ENCODE assay signal across 19 mouse cellular contexts in genomic region chr2:136745327-136745994, GRCm38 (mm10). TPM values are rescaled to one million over a fixed set of nuclear protein-coding genes. Genes with fewer than 3 reads are reported as not detected.
DNase-seq lines count a peak whose midpoint lies in the region; ATAC-seq lines count a peak whose summit lies in the region.
"Had no signal": no experiment of that assay in that cellular context is flagged by ENCODE, and none has a peak within 500 bp of the region (broad histone marks: within the 10 kb centered on the region; RNA-seq: fewer than 3 reads in every experiment).

No protein-coding gene starts in this region.

- WGBS in forebrain, embryonic 13.5 days: 34% methylated on average over 7 of the region's 7 CpGs
- WGBS in forebrain, embryonic 11.5 days: 44% methylated on average over 7 of the region's 7 CpGs
- WGBS in midbrain, embryonic 10.5 days: 71% methylated on average over 7 of the region's 7 CpGs
- 53% methylated on average over 7 of the region's 7 CpGs for WGBS in midbrain, embryonic 16.5 days
- WGBS in hindbrain, embryonic 15.5 days: 56% methylated on average over 7 of the region's 7 CpGs
- WGBS in neural tube, embryonic 15.5 days: 45% methylated on average over 7 of the region's 7 CpGs

- 0 out of 2 replicates have a peak, but pooled peaks have one; percentile 25 for ATAC-seq in forebrain, embryonic 13.5 days
- ATAC-seq in forebrain, embryonic 11.5 days (replicated peaks; ENCODE audit: low FRiP score): no peak
- no peak for ATAC-seq in midbrain, embryonic 16.5 days
- ATAC-seq in hindbrain, embryonic 15.5 days (ENCODE audit: low FRiP score, low read depth): no peak
- no peak for ATAC-seq in neural tube, embryonic 15.5 days (ENCODE audit: low FRiP score)
- ATAC-seq: CD4-positive, CD25-positive, alpha-beta regulatory T cell, adult 4 months; inflammation-experienced regulatory T-cells, adult 6 months; liver, embryonic 12.5 days; Patski had no signal

- H3K4me2 ChIP-seq in forebrain, embryonic 13.5 days: no peak overlapping the region
- no peak overlapping the region for H3K4me2 ChIP-seq in forebrain, embryonic 11.5 days (ENCODE audit: low read depth, low read length, severe bottlenecking)
- H3K4me2 ChIP-seq in midbrain, embryonic 16.5 days (ENCODE audit: low read length): no peak overlapping the region
- no peak overlapping the region for H3K4me2 ChIP-seq in hindbrain, embryonic 15.5 days
- no peak overlapping the region for H3K4me2 ChIP-seq in neural tube, embryonic 15.5 days
- H3K4me2 ChIP-seq: embryonic facial prominence, embryonic 13.5 days; heart, embryonic 12.5 days; limb, embryonic 12.5 days; liver, embryonic 12.5 days had no signal

- H3K4me3 ChIP-seq in forebrain, embryonic 13.5 days: no peak overlapping the region
- no peak overlapping the region for H3K4me3 ChIP-seq in forebrain, embryonic 11.5 days (ENCODE audit: low read depth, low read length)
- no peak overlapping the region for H3K4me3 ChIP-seq in midbrain, embryonic 10.5 days
- H3K4me3 ChIP-seq in midbrain, embryonic 16.5 days (ENCODE audit: low read depth, low read length): no peak overlapping the region
- no peak overlapping the region for H3K4me3 ChIP-seq in hindbrain, embryonic 15.5 days
- H3K4me3 ChIP-seq in neural tube, embryonic 15.5 days (replicated peaks): no peak overlapping the region
- H3K4me3 ChIP-seq: embryonic facial prominence, embryonic 13.5 days; heart, embryonic 12.5 days; limb, embryonic 12.5 days; liver, embryonic 12.5 days had no signal

- no peaks in the 10 kb centered on the region for H3K36me3 ChIP-seq in forebrain, embryonic 13.5 days (ENCODE audit: poor library complexity, severe bottlenecking)
- no peaks in the 10 kb centered on the region for H3K36me3 ChIP-seq in forebrain, embryonic 11.5 days (ENCODE audit: control insufficient read depth, insufficient read depth, low read length)
- H3K36me3 ChIP-seq in midbrain, embryonic 10.5 days: no peaks in the 10 kb centered on the region
- H3K36me3 ChIP-seq in midbrain, embryonic 16.5 days (ENCODE audit: control insufficient read depth, insufficient read depth, low read length): no peaks in the 10 kb centered on the region
- no peaks in the 10 kb centered on the region for H3K36me3 ChIP-seq in hindbrain, embryonic 15.5 days
- H3K36me3 ChIP-seq in neural tube, embryonic 15.5 days: no peaks in the 10 kb centered on the region
- H3K36me3 ChIP-seq: embryonic facial prominence, embryonic 13.5 days; heart, embryonic 12.5 days; limb, embryonic 12.5 days; liver, embryonic 12.5 days had no signal

- H3K27ac ChIP-seq in forebrain, embryonic 13.5 days: peak overlapping the region; percentile 64
- H3K27ac ChIP-seq in forebrain, embryonic 11.5 days (ENCODE audit: low read depth, low read length): no peak overlapping the region
- H3K27ac ChIP-seq in midbrain, embryonic 10.5 days (replicated peaks): peak overlapping the region; percentile 63
- no peak overlapping the region for H3K27ac ChIP-seq in midbrain, embryonic 16.5 days (ENCODE audit: low read length)
- peak overlapping the region; percentile 20; the same call in 1 of the 2 replicates for H3K27ac ChIP-seq in hindbrain, embryonic 15.5 days (replicated peaks)
- 0 out of 2 replicates have a peak overlapping the region, but pooled peaks have one; percentile 51 for H3K27ac ChIP-seq in neural tube, embryonic 15.5 days (replicated peaks)
- H3K27ac ChIP-seq: embryonic facial prominence, embryonic 13.5 days; limb, embryonic 12.5 days; liver, embryonic 12.5 days had no signal

- H3K9me3 ChIP-seq in forebrain, embryonic 13.5 days (replicated peaks): no peaks in the 10 kb centered on the region
- H3K9me3 ChIP-seq in forebrain, embryonic 11.5 days (ENCODE audit: control insufficient read depth, low read length): no peaks in the 10 kb centered on the region
- H3K9me3 ChIP-seq in midbrain, embryonic 10.5 days (replicated peaks): no peaks in the 10 kb centered on the region
- no peaks in the 10 kb centered on the region for H3K9me3 ChIP-seq in midbrain, embryonic 16.5 days (replicated peaks; ENCODE audit: control insufficient read depth, low read length, poor library complexity, severe bottlenecking)
- H3K9me3 ChIP-seq in hindbrain, embryonic 15.5 days: no peaks in the 10 kb centered on the region
- H3K9me3 ChIP-seq in neural tube, embryonic 15.5 days (replicated peaks): no peaks in the 10 kb centered on the region
- H3K9me3 ChIP-seq: embryonic facial prominence, embryonic 13.5 days; heart, embryonic 12.5 days; limb, embryonic 12.5 days; liver, embryonic 12.5 days had no signal

- H3K27me3 ChIP-seq in forebrain, embryonic 13.5 days: peaks cover 2% of the 10 kb centered on the region; the same call in 1 of the 2 replicates
- H3K27me3 ChIP-seq in forebrain, embryonic 11.5 days (ENCODE audit: control insufficient read depth, insufficient read depth, low read length): no peaks in the 10 kb centered on the region
- no peaks in the 10 kb centered on the region for H3K27me3 ChIP-seq in midbrain, embryonic 10.5 days (ENCODE audit: low read depth, poor library complexity, severe bottlenecking)
- no peaks in the 10 kb centered on the region for H3K27me3 ChIP-seq in midbrain, embryonic 16.5 days (ENCODE audit: control insufficient read depth, insufficient read depth, low read depth, low read length)
- H3K27me3 ChIP-seq in hindbrain, embryonic 15.5 days: no peaks in the 10 kb centered on the region
- no peaks in the 10 kb centered on the region for H3K27me3 ChIP-seq in neural tube, embryonic 15.5 days (replicated peaks)
- H3K27me3 ChIP-seq: embryonic facial prominence, embryonic 13.5 days; heart, embryonic 12.5 days; limb, embryonic 12.5 days; liver, embryonic 12.5 days had no signal

- H3K9ac ChIP-seq in forebrain, embryonic 13.5 days: no peak overlapping the region
- H3K9ac ChIP-seq in forebrain, embryonic 11.5 days (ENCODE audit: low read length): no peak overlapping the region
- no peak overlapping the region for H3K9ac ChIP-seq in midbrain, embryonic 16.5 days (ENCODE audit: low read depth, low read length)
- H3K9ac ChIP-seq in hindbrain, embryonic 15.5 days: no peak overlapping the region
- no peak overlapping the region for H3K9ac ChIP-seq in neural tube, embryonic 15.5 days (replicated peaks)
- H3K9ac ChIP-seq: embryonic facial prominence, embryonic 13.5 days; heart, embryonic 12.5 days; limb, embryonic 12.5 days; liver, embryonic 12.5 days had no signal

- no peak for DNase-seq in forebrain, embryonic 11.5 days (ENCODE audit: low spot score)
- DNase-seq in midbrain, embryonic 10.5 days (ENCODE audit: low spot score): no peak
- DNase-seq in frontal cortex, postnatal 10 days (ENCODE audit: low spot score in 2 of 2): no peak
- DNase-seq: adrenal gland, adult 8-10 months; heart, postnatal 14 days; lung, adult 2 months; lung, postnatal 4 days; thymus, postnatal 25 days had no signal

- peaks cover 15% of the 10 kb centered on the region; the same call in 1 of the 2 replicates for H3K4me1 ChIP-seq in forebrain, embryonic 13.5 days
- no peaks in the 10 kb centered on the region; the same call in 1 of the 2 replicates for H3K4me1 ChIP-seq in forebrain, embryonic 11.5 days (replicated peaks; ENCODE audit: control insufficient read depth, insufficient read depth, low read length)
- H3K4me1 ChIP-seq in midbrain, embryonic 10.5 days: peaks cover 20% of the 10 kb centered on the region
- H3K4me1 ChIP-seq in midbrain, embryonic 16.5 days (ENCODE audit: control insufficient read depth, insufficient read depth, low read length): peaks cover 5% of the 10 kb centered on the region
- H3K4me1 ChIP-seq in hindbrain, embryonic 15.5 days (replicated peaks): peaks cover 5% of the 10 kb centered on the region
- peaks cover 13% of the 10 kb centered on the region for H3K4me1 ChIP-seq in neural tube, embryonic 15.5 days
- H3K4me1 ChIP-seq: embryonic facial prominence, embryonic 13.5 days; heart, embryonic 12.5 days; limb, embryonic 12.5 days; liver, embryonic 12.5 days had no signal

RNA-seq across cellular contexts. Expression of gene Snap25, which starts 32.2 kb away (rescaled TPM):
- 51.6 and 53.4 TPM in 2 replicates for polyA plus RNA-seq in forebrain, embryonic 13.5 days (2015; fragmentation: Nextera tagmentation; extraction: Ambion mirVana)
- polyA plus RNA-seq in forebrain, embryonic 11.5 days (2014; fragmentation: Nextera tagmentation; extraction: Ambion mirVana): 18.0 and 18.8 TPM in 2 replicates
- 12.5 and 21.3 TPM in 2 replicates for polyA plus RNA-seq in midbrain, embryonic 10.5 days (2016; fragmentation: Nextera tagmentation; extraction: Ambion mirVana)
- 175 and 244 TPM in 2 replicates for polyA plus RNA-seq in midbrain, embryonic 16.5 days (2015; fragmentation: Nextera tagmentation; extraction: Ambion mirVana)
- 224 and 276 TPM in 2 replicates for polyA plus RNA-seq in hindbrain, embryonic 15.5 days (2015; fragmentation: Nextera tagmentation; extraction: Ambion mirVana)
- polyA plus RNA-seq in neural tube, embryonic 15.5 days (2015; fragmentation: Nextera tagmentation; extraction: Ambion mirVana): 321 and 342 TPM in 2 replicates
- polyA plus RNA-seq: CD4-positive, CD25-positive, alpha-beta regulatory T cell, adult 4 months; inflammation-experienced regulatory T-cells, adult 6 months; Patski had no signal

Comparison
In these comparisons a context has a peak if more than half of its experiments do, and no peak if none do; other contexts are left out.
1. H3K27ac ChIP-seq: peak in forebrain, embryonic 13.5 days (single experiment), midbrain, embryonic 10.5 days (single experiment), hindbrain, embryonic 15.5 days (single experiment) and neural tube, embryonic 15.5 days (single experiment); none in forebrain, embryonic 11.5 days (single experiment) and midbrain, embryonic 16.5 days (single experiment).